Mouse (Mus musculus) forebrain, embryonic 16.5 days (tissue): ENCODE measurements around the gene Ahcyl2. TPM values are rescaled to one million over a fixed set of nuclear protein-coding genes. Genes with fewer than 3 reads are reported as not detected.

Experiments
- ATAC-seq: fragments of 200-750 bp; cut with Nextera tagmentation; 2 replicates; pipeline ENCODE4 v1.8.0; 2017; ENCODE audit warnings: mild to moderate bottlenecking, moderate library complexity
- H3K27ac ChIP-seq: fragments of 300-500 bp; sonication (generic); 2 replicates; pipeline ENCODE4 v1.5.1; 2014; ENCODE audit warnings: low read length, control low read depth
- H3K27me3 ChIP-seq: fragments of 300-500 bp; sonication (generic); replicated peaks from 2 replicates; pipeline ENCODE4 v1.6.1; 2014; ENCODE audit warnings: low read length; ENCODE audit not compliant: control insufficient read depth, insufficient read depth
- H3K36me3 ChIP-seq: fragments of 300-500 bp; sonication (generic); 2 replicates; pipeline ENCODE4 v1.6.1; 2014; ENCODE audit not compliant: control insufficient read depth, insufficient read depth
- H3K4me1 ChIP-seq: fragments of 300-500 bp; sonication (generic); replicated peaks from 2 replicates; pipeline ENCODE4 v1.6.1; 2014; ENCODE audit warnings: low read length; ENCODE audit not compliant: control insufficient read depth, insufficient read depth
- H3K4me2 ChIP-seq: fragments of 300-500 bp; sonication (generic); 2 replicates; pipeline ENCODE4 v1.6.1; 2014; ENCODE audit warnings: mild to moderate bottlenecking, low read length, control low read depth
- H3K4me3 ChIP-seq: fragments of 300-500 bp; sonication (generic); replicated peaks from 2 replicates; pipeline ENCODE4 v1.5.1; 2014; ENCODE audit warnings: mild to moderate bottlenecking, low read length, control low read depth
- H3K9ac ChIP-seq: fragments of 300-500 bp; sonication (generic); replicated peaks from 2 replicates; pipeline ENCODE4 v1.6.1; 2014; ENCODE audit warnings: low read depth, low read length, control low read depth
- H3K9me3 ChIP-seq: fragments of 300-500 bp; sonication (generic); 2 replicates; pipeline ENCODE4 v1.6.1; 2016; ENCODE audit warnings: low read length; ENCODE audit not compliant: control insufficient read depth
- WGBS: fragments of 180-500 bp; shearing (Covaris S2); extraction: QIAGEN DNeasy Blood & Tissue Kit; methylation state at CpG from one replicate; pipeline ENCODE4 v1.1.7; 2014; 5-methylcytosine and 5-hydroxymethylcytosine counted together
- polyA plus RNA-seq: library from polyadenylated mRNA; unstranded; fragments of >200 nt; fragmentation: Nextera tagmentation; extraction: Ambion mirVana; gene quantifications from 2 replicates; pipeline ENCODE4 v1.2.1, GENCODE M21; 2015

Ahcyl2 gene
- polyA plus RNA-seq, 1 experiment from 2014 or later, result 17.0 TPM

DNA sequence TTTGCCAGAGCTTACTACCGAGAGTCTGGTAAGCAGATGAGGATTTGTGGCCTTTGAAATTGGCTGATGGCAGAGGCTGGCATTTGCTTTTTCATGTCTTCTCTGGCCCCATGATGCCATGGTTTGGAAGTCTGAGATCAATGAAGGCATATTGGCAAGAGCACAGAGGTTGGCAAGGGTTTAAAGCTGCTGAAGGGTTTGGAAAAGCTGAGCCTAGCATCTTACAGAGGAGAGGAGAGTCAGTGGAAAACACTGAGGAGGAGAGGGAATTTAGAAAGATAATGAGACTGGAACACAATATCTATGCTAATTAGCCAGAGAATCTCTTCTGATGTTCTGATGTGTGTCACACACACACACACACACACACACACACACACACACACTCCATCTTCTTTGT is 176.7 kb downstream of the Ahcyl2 start:
- H3K27ac ChIP-seq, result no peak overlapping the region
- no peak overlapping the region for H3K4me2 ChIP-seq
- ATAC-seq, result no peak; the same call in 1 of the 2 replicates
- WGBS, result 45% methylated on average over 1 of the region's 1 CpGs
- H3K9me3 ChIP-seq, result no peaks in the 10 kb centered on the region
- H3K4me3 ChIP-seq, result no peak overlapping the region
- H3K4me1 ChIP-seq, result peaks cover 4% of the 10 kb centered on the region
- no peak overlapping the region for H3K9ac ChIP-seq
- no peaks in the 10 kb centered on the region for H3K27me3 ChIP-seq
- H3K36me3 ChIP-seq, result no peaks in the 10 kb centered on the region

DNA sequence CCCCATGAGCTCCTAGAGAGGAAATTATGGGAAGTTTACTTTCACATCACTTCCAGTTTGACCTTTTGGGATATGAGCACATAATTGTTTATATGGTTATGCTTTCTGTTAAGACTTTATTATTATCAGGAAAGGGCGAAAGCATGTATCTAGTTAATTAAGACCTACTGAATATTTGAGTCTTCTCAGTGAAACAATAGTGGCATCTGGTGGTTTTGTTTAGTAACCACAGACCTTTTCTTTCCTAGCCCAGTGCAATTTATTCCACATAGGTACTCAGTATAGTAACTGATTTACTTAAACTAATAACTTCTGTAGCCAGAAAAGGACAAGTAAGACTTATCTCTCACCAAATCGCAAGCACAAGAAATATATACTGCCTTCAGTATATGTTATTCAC is 178.8 kb downstream of the Ahcyl2 start:
- no peak overlapping the region for H3K4me2 ChIP-seq
- no peak overlapping the region for H3K9ac ChIP-seq
- H3K4me1 ChIP-seq, result peaks cover 4% of the 10 kb centered on the region
- H3K36me3 ChIP-seq, result no peaks in the 10 kb centered on the region
- H3K4me3 ChIP-seq, result no peak overlapping the region
- no peak overlapping the region for H3K27ac ChIP-seq
- H3K27me3 ChIP-seq, result no peaks in the 10 kb centered on the region
- 67% methylated on average over 2 of the region's 2 CpGs for WGBS
- H3K9me3 ChIP-seq, result no peaks in the 10 kb centered on the region
- no peak for ATAC-seq

DNA sequence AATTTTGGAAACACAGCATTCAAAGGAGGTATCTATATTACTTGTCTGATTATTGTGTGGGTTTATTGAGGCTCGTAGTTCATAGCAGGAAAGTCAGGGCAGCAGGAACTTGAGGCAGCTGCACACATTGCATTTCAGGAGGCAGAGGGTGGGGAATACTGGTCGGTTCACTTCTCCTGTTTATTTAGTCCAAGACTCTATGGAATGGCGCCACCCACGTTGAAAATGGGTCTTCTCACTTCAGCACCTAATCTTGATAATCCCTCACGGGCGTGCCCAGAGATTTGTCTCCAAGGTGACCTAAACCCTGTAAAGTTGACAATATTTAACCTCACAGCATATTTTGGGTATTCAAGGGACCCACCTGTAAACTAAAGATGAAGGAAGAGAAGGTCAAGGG is 180.0 kb downstream of the Ahcyl2 start:
- peaks cover 4% of the 10 kb centered on the region for H3K4me1 ChIP-seq
- H3K9me3 ChIP-seq, result no peaks in the 10 kb centered on the region
- no peak overlapping the region for H3K27ac ChIP-seq
- H3K4me3 ChIP-seq, result no peak overlapping the region
- no peak for ATAC-seq
- no peaks in the 10 kb centered on the region for H3K27me3 ChIP-seq
- no peak overlapping the region for H3K9ac ChIP-seq
- H3K4me2 ChIP-seq, result no peak overlapping the region
- no peaks in the 10 kb centered on the region for H3K36me3 ChIP-seq
- 75% methylated on average over 6 of the region's 6 CpGs for WGBS

DNA sequence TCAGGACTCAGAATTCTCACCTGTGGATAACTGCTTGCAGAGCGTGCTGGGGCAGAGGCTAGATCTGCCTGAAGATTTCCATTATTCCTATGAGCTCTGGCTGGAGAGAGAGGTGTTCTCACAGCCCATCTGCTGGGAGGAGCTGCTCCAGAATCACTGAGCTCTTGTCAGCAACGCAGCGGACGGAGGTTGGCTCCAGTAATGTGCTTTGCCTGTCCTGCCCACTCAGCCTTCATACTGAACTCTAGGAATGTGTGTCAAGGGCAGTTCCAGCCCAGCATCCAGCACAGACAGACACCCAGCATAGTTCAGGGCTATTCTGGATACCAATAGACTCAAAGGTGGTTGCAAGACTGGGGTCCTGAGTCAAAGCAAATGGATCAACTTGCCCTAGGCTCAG is 188.9 kb downstream of the Ahcyl2 start:
- 93% methylated on average over 4 of the region's 4 CpGs for WGBS
- H3K36me3 ChIP-seq, result no peaks in the 10 kb centered on the region
- no peak overlapping the region for H3K27ac ChIP-seq
- H3K4me3 ChIP-seq, result no peak overlapping the region
- no peaks in the 10 kb centered on the region for H3K27me3 ChIP-seq
- H3K9ac ChIP-seq, result no peak overlapping the region
- no peaks in the 10 kb centered on the region for H3K9me3 ChIP-seq
- no peak for ATAC-seq
- H3K4me1 ChIP-seq, result no peaks in the 10 kb centered on the region
- H3K4me2 ChIP-seq, result no peak overlapping the region

DNA sequence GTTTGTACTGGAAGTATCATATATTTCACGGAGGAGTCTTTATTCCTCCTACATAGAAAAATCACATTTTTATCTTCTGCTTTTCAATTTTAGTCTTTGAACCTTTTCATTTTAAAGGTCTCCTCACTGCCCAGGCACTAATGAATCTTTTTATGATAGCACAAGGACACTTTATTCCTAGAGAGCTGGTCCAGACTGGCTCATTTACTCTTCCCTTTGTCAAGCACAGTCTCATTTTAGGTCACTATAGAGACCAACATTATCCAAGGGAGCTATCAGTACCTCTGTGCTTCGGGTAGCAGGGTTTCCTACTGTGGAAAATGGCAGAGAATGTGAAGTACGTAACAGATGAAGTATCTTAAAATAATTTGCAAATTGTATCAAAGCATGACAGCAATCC is 190.9 kb downstream of the Ahcyl2 start:
- Histone ChIP-seq H3K27ac (no peak overlapping the region), H3K4me1 (no peaks in the 10 kb centered on the region), H3K27me3 (no peaks in the 10 kb centered on the region), H3K9ac (no peak overlapping the region), H3K36me3 (no peaks in the 10 kb centered on the region), H3K4me2 (no peak overlapping the region), H3K4me3 (no peak overlapping the region), H3K9me3 (no peaks in the 10 kb centered on the region)
- no peak for ATAC-seq
- WGBS, result 62% methylated on average over 3 of the region's 3 CpGs

DNA sequence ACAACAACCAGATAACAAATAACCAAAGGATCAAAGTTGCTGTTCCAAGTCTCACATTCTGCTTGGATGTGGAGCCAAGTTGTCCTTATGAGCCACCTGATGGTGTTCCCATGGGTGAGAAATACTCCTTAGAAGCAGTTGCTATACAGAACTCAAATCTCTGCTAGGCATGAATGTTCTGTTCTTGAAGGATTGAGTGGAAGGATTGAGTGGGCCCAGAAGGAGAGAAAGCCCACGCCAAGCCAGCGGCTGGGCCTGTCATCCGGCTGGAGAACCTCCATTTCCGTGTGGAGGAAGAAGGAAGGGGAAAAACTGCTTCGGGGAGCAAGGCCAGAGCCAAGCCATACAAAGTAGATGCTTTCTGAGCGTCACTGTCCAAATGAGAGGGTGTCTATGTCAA is 193.3 kb downstream of the Ahcyl2 start:
- no peaks in the 10 kb centered on the region for H3K9me3 ChIP-seq
- WGBS, result 92% methylated on average over 6 of the region's 6 CpGs
- H3K27me3 ChIP-seq, result no peaks in the 10 kb centered on the region
- H3K36me3 ChIP-seq, result no peaks in the 10 kb centered on the region
- no peak for ATAC-seq
- no peak overlapping the region for H3K4me2 ChIP-seq
- no peaks in the 10 kb centered on the region for H3K4me1 ChIP-seq
- H3K4me3 ChIP-seq, result no peak overlapping the region
- no peak overlapping the region for H3K27ac ChIP-seq
- H3K9ac ChIP-seq, result no peak overlapping the region

Other genes starting within 250 kb of the Ahcyl2 start
- 1.5 and 2.2 TPM in 2 replicates for gene Irf5, start 241.4 kb upstream of the Ahcyl2 start, polyA plus RNA-seq
- 116 and 128 TPM in 2 replicates for gene Tnpo3, start 158.1 kb upstream of the Ahcyl2 start, polyA plus RNA-seq
- 4.7 and 6.1 TPM in 2 replicates for gene Tspan33, start 73.8 kb upstream of the Ahcyl2 start, polyA plus RNA-seq
- 11.5 and 11.7 TPM in 2 replicates for gene Smo, start 32.5 kb upstream of the Ahcyl2 start, polyA plus RNA-seq
- 4.2 and 4.9 TPM in 2 replicates for gene Strip2, start 149.0 kb downstream of the Ahcyl2 start, polyA plus RNA-seq